In genomic region chr15:85295977-85296376, GRCm38 (mm10) we compare ENCODE assay signal across 16 mouse cellular contexts. TPM values are rescaled to one million over a fixed set of nuclear protein-coding genes. Genes with fewer than 3 reads are reported as not detected.
DNase-seq lines count a peak whose midpoint lies in the region; ATAC-seq lines count a peak whose summit lies in the region.
"Had no signal": no experiment of that assay in that cellular context is flagged by ENCODE, and none has a peak within 500 bp of the region (broad histone marks: within the 10 kb centered on the region; RNA-seq: fewer than 3 reads in every experiment).

No protein-coding gene starts in this region.

- 0 out of 2 replicates have a peak overlapping the region, but pooled peaks have one; percentile 5 for H3K27ac ChIP-seq in forebrain, embryonic 10.5 days
- no peak overlapping the region for H3K27ac ChIP-seq in forebrain, embryonic 12.5 days
- H3K27ac ChIP-seq in midbrain, embryonic 14.5 days (replicated peaks; ENCODE audit: low read depth, low read length): peak overlapping the region; percentile 71
- H3K27ac ChIP-seq in midbrain, embryonic 11.5 days (ENCODE audit: low read depth, low read length): no peak overlapping the region
- H3K27ac ChIP-seq in hindbrain, embryonic 16.5 days (ENCODE audit: low read depth, low read length): peak overlapping the region; percentile 56
- H3K27ac ChIP-seq: gastrocnemius, adult 2 months; liver, embryonic 12.5 days; neural tube, embryonic 12.5 days; stomach, embryonic 15.5 days had no signal

- H3K4me3 ChIP-seq in forebrain, embryonic 10.5 days: no peak overlapping the region
- H3K4me3 ChIP-seq in forebrain, embryonic 12.5 days (replicated peaks): no peak overlapping the region
- no peak overlapping the region for H3K4me3 ChIP-seq in midbrain, embryonic 14.5 days (replicated peaks; ENCODE audit: low read depth, low read length)
- no peak overlapping the region for H3K4me3 ChIP-seq in midbrain, embryonic 11.5 days (ENCODE audit: low read depth, low read length)
- no peak overlapping the region for H3K4me3 ChIP-seq in hindbrain, embryonic 16.5 days (ENCODE audit: low read length)
- H3K4me3 ChIP-seq: gastrocnemius, adult 2 months; liver, embryonic 12.5 days; megakaryocyte, embryonic 14.5 days; neural tube, embryonic 12.5 days; stomach, embryonic 15.5 days had no signal

- ATAC-seq in forebrain, embryonic 12.5 days (ENCODE audit: low FRiP score): no peak
- no peak for ATAC-seq in midbrain, embryonic 14.5 days (ENCODE audit: low FRiP score, low TSS enrichment)
- ATAC-seq in midbrain, embryonic 11.5 days (ENCODE audit: low FRiP score): no peak
- no peak for ATAC-seq in hindbrain, embryonic 16.5 days
- no peak for ATAC-seq in megakaryocyte, adult 5-6 weeks (ENCODE audit: poor library complexity, severe bottlenecking)
- ATAC-seq: liver, embryonic 12.5 days; lung, postnatal 0 days had no signal

- H3K27me3 ChIP-seq in forebrain, embryonic 10.5 days (ENCODE audit: poor library complexity, severe bottlenecking): no peaks in the 10 kb centered on the region
- H3K27me3 ChIP-seq in forebrain, embryonic 12.5 days: no peaks in the 10 kb centered on the region
- H3K27me3 ChIP-seq in midbrain, embryonic 14.5 days (ENCODE audit: control insufficient read depth, insufficient read depth, low read length): no peaks in the 10 kb centered on the region
- H3K27me3 ChIP-seq in midbrain, embryonic 11.5 days (ENCODE audit: control insufficient read depth, insufficient read depth, low read length): no peaks in the 10 kb centered on the region
- no peaks in the 10 kb centered on the region for H3K27me3 ChIP-seq in hindbrain, embryonic 16.5 days (replicated peaks; ENCODE audit: control insufficient read depth, insufficient read depth, low read length)
- H3K27me3 ChIP-seq: liver, embryonic 12.5 days; neural tube, embryonic 12.5 days; stomach, embryonic 15.5 days had no signal

- H3K9me3 ChIP-seq in forebrain, embryonic 10.5 days: no peaks in the 10 kb centered on the region
- H3K9me3 ChIP-seq in forebrain, embryonic 12.5 days: no peaks in the 10 kb centered on the region
- H3K9me3 ChIP-seq in midbrain, embryonic 14.5 days (ENCODE audit: control insufficient read depth, low read length): no peaks in the 10 kb centered on the region
- H3K9me3 ChIP-seq in midbrain, embryonic 11.5 days (ENCODE audit: control insufficient read depth, low read length): no peaks in the 10 kb centered on the region
- no peaks in the 10 kb centered on the region for H3K9me3 ChIP-seq in hindbrain, embryonic 16.5 days (ENCODE audit: control insufficient read depth, low read length)
- H3K9me3 ChIP-seq: liver, embryonic 12.5 days; megakaryocyte, embryonic 14.5 days; neural tube, embryonic 12.5 days; stomach, embryonic 15.5 days had no signal

- H3K36me3 ChIP-seq in forebrain, embryonic 10.5 days (replicated peaks): no peaks in the 10 kb centered on the region
- H3K36me3 ChIP-seq in forebrain, embryonic 12.5 days (replicated peaks): no peaks in the 10 kb centered on the region
- no peaks in the 10 kb centered on the region for H3K36me3 ChIP-seq in midbrain, embryonic 14.5 days (ENCODE audit: control insufficient read depth, insufficient read depth, low read length)
- no peaks in the 10 kb centered on the region for H3K36me3 ChIP-seq in midbrain, embryonic 11.5 days (ENCODE audit: control insufficient read depth, insufficient read depth, low read length)
- no peaks in the 10 kb centered on the region for H3K36me3 ChIP-seq in hindbrain, embryonic 16.5 days (ENCODE audit: control insufficient read depth, insufficient read depth, low read length)
- H3K36me3 ChIP-seq: liver, embryonic 12.5 days; neural tube, embryonic 12.5 days; stomach, embryonic 15.5 days had no signal

- no peak overlapping the region for H3K9ac ChIP-seq in forebrain, embryonic 12.5 days
- no peak overlapping the region for H3K9ac ChIP-seq in midbrain, embryonic 14.5 days (replicated peaks; ENCODE audit: low read length)
- no peak overlapping the region for H3K9ac ChIP-seq in midbrain, embryonic 11.5 days (ENCODE audit: low read length)
- 0 out of 2 replicates have a peak overlapping the region, but pooled peaks have one; percentile 18 for H3K9ac ChIP-seq in hindbrain, embryonic 16.5 days (ENCODE audit: low read depth, low read length)
- H3K9ac ChIP-seq: liver, embryonic 12.5 days; neural tube, embryonic 12.5 days; stomach, embryonic 15.5 days had no signal

- peaks cover 29% of the 10 kb centered on the region for H3K4me1 ChIP-seq in forebrain, embryonic 10.5 days
- peaks cover 23% of the 10 kb centered on the region for H3K4me1 ChIP-seq in forebrain, embryonic 12.5 days
- H3K4me1 ChIP-seq in midbrain, embryonic 14.5 days (ENCODE audit: control insufficient read depth, insufficient read depth, low read length): peaks cover 16% of the 10 kb centered on the region
- no peaks in the 10 kb centered on the region; the same call in 1 of the 2 replicates for H3K4me1 ChIP-seq in midbrain, embryonic 11.5 days (ENCODE audit: control insufficient read depth, insufficient read depth, low read length)
- peaks cover 19% of the 10 kb centered on the region for H3K4me1 ChIP-seq in hindbrain, embryonic 16.5 days (ENCODE audit: control insufficient read depth, insufficient read depth, low read depth, low read length)
- H3K4me1 ChIP-seq: megakaryocyte, embryonic 14.5 days had no signal

- WGBS in forebrain, embryonic 10.5 days: 75% methylated on average over 2 of the region's 2 CpGs
- 62% methylated on average over 2 of the region's 2 CpGs for WGBS in forebrain, embryonic 12.5 days
- 29% methylated on average over 2 of the region's 2 CpGs for WGBS in midbrain, embryonic 14.5 days
- 78% methylated on average over 2 of the region's 2 CpGs for WGBS in midbrain, embryonic 11.5 days
- 18% methylated on average over 2 of the region's 2 CpGs for WGBS in hindbrain, embryonic 16.5 days

- no peak overlapping the region for H3K4me2 ChIP-seq in forebrain, embryonic 12.5 days
- no peak overlapping the region for H3K4me2 ChIP-seq in midbrain, embryonic 14.5 days (ENCODE audit: low read length)
- H3K4me2 ChIP-seq in midbrain, embryonic 11.5 days: no peak overlapping the region
- H3K4me2 ChIP-seq in hindbrain, embryonic 16.5 days (ENCODE audit: low read length): no peak overlapping the region
- H3K4me2 ChIP-seq: liver, embryonic 12.5 days; neural tube, embryonic 12.5 days; stomach, embryonic 15.5 days had no signal

- no peak for DNase-seq in forebrain, embryonic 10.5 days (ENCODE audit: extremely low spot score, low spot score)
- DNase-seq in midbrain, embryonic 14.5 days: peak; percentile 39
- DNase-seq in midbrain, embryonic 11.5 days (ENCODE audit: low spot score, missing footprints): no peak
- no peak for DNase-seq in natural killer cell, adult 2 months (ENCODE audit: low spot score in 2 of 2)
- no peak for DNase-seq in frontal cortex, adult 2 months (ENCODE audit: extremely low spot score in 1 of 2, low spot score in 1 of 2)
- DNase-seq: cerebellum, adult 9-10 months; gastrocnemius, adult 2 months; heart, adult 18-20 months had no signal

RNA-seq across cellular contexts. Expression of gene Atxn10, which starts 40.1 kb away (rescaled TPM):
- polyA plus RNA-seq in forebrain, embryonic 10.5 days (2016; fragmentation: Nextera tagmentation; extraction: Ambion mirVana): 346 and 358 TPM in 2 replicates
- 407 and 408 TPM in 2 replicates for polyA plus RNA-seq in forebrain, embryonic 12.5 days (2016; fragmentation: Nextera tagmentation; extraction: Ambion mirVana)
- 528 and 574 TPM in 2 replicates for polyA plus RNA-seq in midbrain, embryonic 14.5 days (2014; fragmentation: Nextera tagmentation; extraction: Ambion mirVana)
- polyA plus RNA-seq in midbrain, embryonic 11.5 days (2014; fragmentation: Nextera tagmentation; extraction: Ambion mirVana): 419 and 438 TPM in 2 replicates
- polyA plus RNA-seq in hindbrain, embryonic 16.5 days (2015; fragmentation: Nextera tagmentation; extraction: Ambion mirVana): 532 and 553 TPM in 2 replicates
- total RNA-seq in megakaryocyte, adult 5-6 weeks (2015): 167 and 180 TPM in 2 replicates
- 103 and 104 TPM in 2 replicates for total RNA-seq in megakaryocyte, adult 5-6 weeks (2017)
- polyA plus RNA-seq in frontal cortex, adult 2 months (2012; rRNA removed): 254 and 281 TPM in 2 replicates

Comparison
In these comparisons a context has a peak if more than half of its experiments do, and no peak if none do; other contexts are left out.
1. H3K27ac ChIP-seq: peak in forebrain, embryonic 10.5 days (single experiment), midbrain, embryonic 14.5 days (single experiment) and hindbrain, embryonic 16.5 days (single experiment); none in forebrain, embryonic 12.5 days (single experiment) and midbrain, embryonic 11.5 days (single experiment).